Mouse (Mus musculus) spleen, adult 10 weeks (tissue): ENCODE data around the gene Sctr. TPM values are rescaled to one million over a fixed set of nuclear protein-coding genes. Genes with fewer than 3 reads are reported as not detected.

Experiments used
- polyA plus RNA-seq: library from polyadenylated mRNA; stranded (reverse); fragments of 350-450 nt; fragmentation: Illumina TruSeq; extraction: RNeasy Lipid Tissue Mini Kit (QIAGEN cat#74804); gene quantifications from one replicate; pipeline ENCODE4 v1.2.3, GENCODE M21; 2015; ENCODE audit warnings: low replicate concordance; ENCODE audit not compliant: insufficient read depth

The Sctr gene
- not detected for polyA plus RNA-seq

GRCm38 (mm10) chr1:120006844-120007790 is at the start of gene Sctr:
TSS of gene Sctr (plus strand) at chr1:120006894.

GRCm38 (mm10) chr1:119996798-119997581 is 9.7 kb upstream of the Sctr start, which contains the start of gene Cfap221:
TSS of gene Cfap221 (minus strand) at chr1:119997234.

GRCm38 (mm10) chr1:120073519-120074306 is 67.0 kb downstream of the Sctr start, which contains the start of gene Tmem37:
TSS of gene Tmem37 (minus strand) at chr1:120074074.

Other genes starting within 250 kb of the Sctr start
- gene Ptpn4, start 169.3 kb upstream of the Sctr start, polyA plus RNA-seq, result 16.3 TPM
- gene Tmem177, start 93.7 kb upstream of the Sctr start, polyA plus RNA-seq, result 5.5 TPM
- not detected for gene Cfap221, start 9.7 kb upstream of the Sctr start, polyA plus RNA-seq
- gene Tmem37, start 67.2 kb downstream of the Sctr start, polyA plus RNA-seq, result 3.6 TPM
- gene Dbi, start 114.2 kb downstream of the Sctr start, polyA plus RNA-seq, result 168 TPM
- gene 3110009E18Rik, start 114.3 kb downstream of the Sctr start, polyA plus RNA-seq, result 17.9 TPM